Mouse (Mus musculus): Measurements from ENCODE around the gene Iqcg.
A peak's percentile ranks its signal among the peaks of the same experiment; 100 is the strongest.

Gene Iqcg

GRCm38 (mm10) chr16:32973047-32973446 is 83.0 kb downstream of the Iqcg start:
- no peak for DNase-seq

- DNase-seq = peak in 1 of 2 experiments; percentile 8
Measured at GRCm38 (mm10) chr16:32972535-32972934, 83.5 kb downstream of the Iqcg start.
